Mouse (Mus musculus) intestine, postnatal 0 days (tissue): ENCODE measurements around the gene Klhl36. TPM values are rescaled to one million over a fixed set of nuclear protein-coding genes. Genes with fewer than 3 reads are reported as not detected.

Experiments used
- ATAC-seq: fragments of 200-750 bp; cut with Nextera tagmentation; 2 replicates; pipeline ENCODE4 v1.8.0; 2017; ENCODE audit warnings: mild to moderate bottlenecking, moderate TSS enrichment, moderate library complexity
- H3K27ac ChIP-seq: fragments of 300-500 bp; sonication (generic); 2 replicates; pipeline ENCODE4 v1.5.1; 2014; ENCODE audit warnings: mild to moderate bottlenecking, low read depth, low read length, moderate library complexity
- H3K27me3 ChIP-seq: fragments of 300-500 bp; sonication (generic); replicated peaks from 2 replicates; pipeline ENCODE4 v1.6.1; 2014; ENCODE audit warnings: low read length, mixed read lengths; ENCODE audit not compliant: control insufficient read depth, insufficient read depth
- H3K36me3 ChIP-seq: fragments of 300-500 bp; sonication (generic); 2 replicates; pipeline ENCODE4 v1.6.1; 2014; ENCODE audit warnings: mild to moderate bottlenecking, moderate library complexity; ENCODE audit not compliant: control insufficient read depth, insufficient read depth
- H3K4me1 ChIP-seq: fragments of 300-500 bp; sonication (generic); replicated peaks from 2 replicates; pipeline ENCODE4 v1.6.1; 2014; ENCODE audit warnings: antibody characterized with exemption, low read length, mixed read lengths; ENCODE audit not compliant: control insufficient read depth, insufficient read depth
- H3K4me2 ChIP-seq: fragments of 300-500 bp; sonication (generic); replicated peaks from 2 replicates; pipeline ENCODE4 v1.6.1; 2014; ENCODE audit warnings: low read depth, mild to moderate bottlenecking, moderate library complexity
- H3K4me3 ChIP-seq: fragments of 300-500 bp; sonication (generic); 2 replicates; pipeline ENCODE4 v1.5.1; 2014; ENCODE audit warnings: low read depth, low read length
- H3K9ac ChIP-seq: fragments of 300-500 bp; sonication (generic); 2 replicates; pipeline ENCODE4 v1.6.1; 2014; ENCODE audit warnings: mild to moderate bottlenecking, low read depth, low read length
- H3K9me3 ChIP-seq: fragments of 300-500 bp; sonication (generic); 2 replicates; pipeline ENCODE4 v1.6.1; 2016; ENCODE audit warnings: mixed run types; ENCODE audit not compliant: control insufficient read depth
- CTCF ChIP-seq: sonication (generic); IDR thresholded peaks from 2 replicates; pipeline ENCODE4 v1.5.1; 2016; ENCODE audit warnings: low read depth, mild to moderate bottlenecking, control low read depth, antibody characterized with exemption, moderate library complexity
- WGBS: fragments of 180-500 bp; shearing (Covaris S2); extraction: QIAGEN DNeasy Blood & Tissue Kit; methylation state at CpG from one replicate; pipeline ENCODE4 v1.1.7; 2014; 5-methylcytosine and 5-hydroxymethylcytosine counted together
- polyA plus RNA-seq: library from polyadenylated mRNA; unstranded; fragments of >200 nt; fragmentation: Nextera tagmentation; extraction: Ambion mirVana; gene quantifications from 2 replicates; pipeline ENCODE4 v1.2.1, GENCODE M21; 2015

Klhl36 gene
- polyA plus RNA-seq, 1 experiment from 2014 or later, result 7.4 TPM

DNA sequence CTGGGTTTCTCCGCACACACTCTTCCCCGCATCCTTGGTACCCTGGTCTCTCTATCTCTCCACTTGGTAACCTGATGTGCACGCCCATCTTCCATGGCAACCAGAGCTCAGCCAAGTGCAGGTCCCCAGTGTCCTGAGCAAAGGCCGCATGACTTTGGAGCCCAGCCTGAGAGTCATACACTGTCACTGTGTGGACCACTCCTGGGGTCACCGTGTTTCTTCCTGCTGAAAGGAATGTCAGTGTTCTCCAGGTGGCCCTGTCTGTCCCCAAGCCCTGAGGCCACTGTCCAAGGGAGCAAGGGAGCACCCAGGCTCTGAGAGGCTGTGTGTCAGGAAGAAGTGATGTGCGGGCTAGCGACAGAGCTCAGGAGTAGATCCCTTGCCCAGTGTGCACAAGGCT lies 21.2 kb downstream of the Klhl36 start:
- no peak for TF ChIP-seq CTCF
- Histone ChIP-seq H3K4me1 (no peaks in the 10 kb centered on the region), H3K27ac (no peak overlapping the region), H3K9me3 (no peaks in the 10 kb centered on the region), H3K4me3 (no peak overlapping the region), H3K27me3 (no peaks in the 10 kb centered on the region), H3K4me2 (no peak overlapping the region), H3K36me3 (no peaks in the 10 kb centered on the region; the same call in 1 of the 2 replicates), H3K9ac (no peak overlapping the region)
- no peak for ATAC-seq
- 92% methylated on average over 7 of the region's 7 CpGs for WGBS

DNA sequence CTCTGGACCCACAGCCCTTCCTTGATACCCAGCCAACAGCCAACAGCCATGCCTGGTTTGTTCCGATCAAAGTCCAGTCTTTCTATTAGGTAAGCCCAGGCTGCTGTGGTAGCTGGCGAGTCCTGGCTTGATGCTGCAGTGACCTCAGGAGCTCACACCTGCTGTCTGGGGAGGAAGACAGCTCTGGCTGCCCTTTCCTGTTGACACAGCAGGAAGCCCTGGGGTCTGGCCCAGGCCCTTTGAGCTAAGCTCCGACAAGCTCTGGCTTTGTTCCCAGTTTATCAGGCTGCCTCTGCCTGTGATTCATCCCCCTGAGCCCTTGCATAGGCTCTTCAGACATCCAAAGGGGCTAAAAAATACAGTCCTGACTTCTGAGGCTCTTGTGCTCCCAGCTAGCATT lies 23.5 kb downstream of the Klhl36 start:
- 14% methylated on average over 3 of the region's 3 CpGs for WGBS
- Histone ChIP-seq H3K4me3 (no peak overlapping the region), H3K27ac (no peak overlapping the region), H3K9ac (no peak overlapping the region), H3K27me3 (no peaks in the 10 kb centered on the region), H3K36me3 (no peaks in the 10 kb centered on the region), H3K4me2 (0 out of 2 replicates have a peak overlapping the region, but pooled peaks have one; percentile 1), H3K9me3 (no peaks in the 10 kb centered on the region), H3K4me1 (no peaks in the 10 kb centered on the region)
- TF ChIP-seq CTCF, result no peak
- peak; percentile 87 for ATAC-seq

DNA sequence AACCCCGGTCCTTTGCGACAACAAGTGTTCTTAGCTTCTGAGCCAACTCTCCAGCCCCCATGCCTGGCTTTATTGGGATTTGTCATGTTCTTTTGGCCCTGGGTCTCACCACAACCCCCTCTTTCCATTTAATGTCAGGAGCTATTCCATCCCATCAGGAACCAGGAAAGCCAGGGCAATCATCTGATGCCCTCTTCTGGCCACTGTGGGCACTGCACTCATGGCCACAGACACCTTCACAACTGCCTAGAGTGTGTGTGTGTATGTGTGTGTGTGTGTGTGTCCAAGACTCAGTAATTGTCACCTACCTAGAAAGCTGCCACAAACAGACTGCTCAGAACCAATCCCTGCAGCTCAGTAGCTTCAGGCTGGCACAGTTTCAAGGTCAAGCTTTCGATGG lies 25.1 kb downstream of the Klhl36 start:
- H3K36me3 ChIP-seq, result no peaks in the 10 kb centered on the region
- TF ChIP-seq CTCF, result peak; percentile 90
- no peak overlapping the region for H3K27ac ChIP-seq
- 87% methylated on average over 3 of the region's 3 CpGs for WGBS
- no peaks in the 10 kb centered on the region for H3K9me3 ChIP-seq
- ATAC-seq, result no peak
- no peak overlapping the region for H3K4me3 ChIP-seq
- H3K4me1 ChIP-seq, result no peaks in the 10 kb centered on the region
- no peak overlapping the region for H3K9ac ChIP-seq
- H3K27me3 ChIP-seq, result no peaks in the 10 kb centered on the region
- no peak overlapping the region for H3K4me2 ChIP-seq

DNA sequence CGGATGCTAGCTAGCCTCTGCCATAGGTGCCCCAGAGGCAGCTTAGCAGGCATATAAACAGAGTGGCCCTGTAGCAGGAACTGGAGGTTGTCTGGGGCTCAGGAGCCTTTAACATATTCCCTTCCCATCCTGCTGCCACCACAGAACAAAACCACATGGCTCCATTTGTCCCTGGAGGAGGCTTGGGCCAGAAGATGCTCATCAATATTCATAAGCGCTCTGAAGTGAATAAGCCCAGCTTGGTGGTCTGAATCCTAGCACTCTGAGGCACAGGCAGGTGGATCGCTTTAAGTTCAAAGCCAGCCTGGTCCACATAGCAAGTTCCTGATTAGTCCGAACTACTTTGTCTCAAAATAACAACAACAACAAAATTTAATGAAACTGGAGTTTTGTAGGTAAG lies 25.9 kb downstream of the Klhl36 start:
- no peak for TF ChIP-seq CTCF
- no peaks in the 10 kb centered on the region for H3K36me3 ChIP-seq
- no peak overlapping the region for H3K4me3 ChIP-seq
- no peak overlapping the region for H3K9ac ChIP-seq
- no peak overlapping the region for H3K27ac ChIP-seq
- ATAC-seq, result no peak
- H3K27me3 ChIP-seq, result no peaks in the 10 kb centered on the region
- 83% methylated on average over 4 of the region's 4 CpGs for WGBS
- no peak overlapping the region for H3K4me2 ChIP-seq
- no peaks in the 10 kb centered on the region for H3K9me3 ChIP-seq
- no peaks in the 10 kb centered on the region for H3K4me1 ChIP-seq

DNA sequence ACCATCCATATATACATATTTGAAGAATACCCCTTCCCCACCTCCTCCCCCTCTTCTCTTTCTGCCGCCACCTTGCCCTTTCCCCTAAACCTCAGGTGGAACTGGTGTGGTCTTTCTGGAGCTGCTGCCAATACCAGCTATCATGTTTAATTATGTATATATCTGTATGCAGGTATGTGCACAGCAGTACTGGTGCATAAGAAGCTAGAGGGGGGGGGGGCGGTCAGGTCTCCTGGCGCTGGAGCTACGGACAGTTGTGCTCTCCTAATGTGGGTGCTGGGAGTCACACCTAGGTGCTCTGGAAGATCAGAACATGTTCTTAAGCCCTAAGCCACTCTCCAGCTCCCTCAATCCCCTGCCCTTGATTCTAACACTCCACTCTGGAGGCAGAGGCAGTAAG lies 35.0 kb downstream of the Klhl36 start:
- ATAC-seq, result peak; percentile 33; the same call in 1 of the 2 replicates
- Histone ChIP-seq H3K9ac (no peak overlapping the region), H3K27ac (no peak overlapping the region), H3K4me2 (no peak overlapping the region), H3K4me1 (0 out of 2 replicates have a peak, but pooled peaks cover 4% of the 10 kb centered on the region), H3K4me3 (no peak overlapping the region), H3K36me3 (no peaks in the 10 kb centered on the region), H3K9me3 (no peaks in the 10 kb centered on the region), H3K27me3 (no peaks in the 10 kb centered on the region)
- no peak for TF ChIP-seq CTCF
- WGBS, result 79% methylated on average over 4 of the region's 4 CpGs

DNA sequence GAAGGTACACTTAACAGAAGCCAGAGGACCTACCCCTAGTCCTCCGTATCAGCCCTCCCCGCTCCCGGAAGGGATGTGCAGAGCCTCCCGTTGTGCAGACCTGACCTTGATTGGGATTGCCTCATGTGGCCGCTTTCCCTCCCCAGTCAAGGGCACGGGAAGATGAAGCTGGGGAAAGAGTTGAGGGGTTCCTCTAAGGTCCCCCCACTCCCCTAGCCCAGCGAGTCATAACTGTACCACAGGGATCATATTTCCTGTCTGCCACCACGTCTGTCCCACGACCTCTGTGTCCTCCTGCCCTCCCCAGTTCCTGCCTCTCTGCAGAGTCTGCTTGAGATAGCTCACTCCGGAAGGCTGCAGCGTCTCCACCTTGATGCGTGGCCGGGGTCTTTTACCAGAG lies 35.9 kb downstream of the Klhl36 start:
- peak; percentile 43 for ATAC-seq

DNA sequence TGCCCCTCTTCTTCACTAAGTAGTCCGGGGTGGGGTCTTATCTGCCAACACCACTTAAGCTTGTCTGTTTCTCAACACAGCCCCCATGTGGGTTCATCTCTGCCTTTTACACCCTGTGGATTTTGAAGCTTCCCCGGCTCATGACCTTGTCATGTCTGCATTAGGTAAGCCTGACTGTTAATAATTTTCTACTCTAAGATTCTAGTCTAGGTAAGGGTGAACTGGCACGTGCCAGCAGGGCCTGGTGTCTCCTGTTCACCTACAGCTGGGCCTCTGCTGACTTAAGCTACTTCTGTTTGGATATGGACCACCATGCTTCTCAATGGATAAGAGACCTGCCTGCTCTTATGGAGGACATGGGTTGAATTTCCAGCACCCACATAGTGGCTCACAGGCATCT lies 39.3 kb downstream of the Klhl36 start:
- Histone ChIP-seq H3K27ac (no peak overlapping the region), H3K4me1 (0 out of 2 replicates have a peak, but pooled peaks cover 4% of the 10 kb centered on the region), H3K4me3 (no peak overlapping the region), H3K9me3 (no peaks in the 10 kb centered on the region), H3K36me3 (no peaks in the 10 kb centered on the region), H3K4me2 (no peak overlapping the region), H3K9ac (no peak overlapping the region), H3K27me3 (no peaks in the 10 kb centered on the region)
- whole genome bisulfite sequencing, result 37% methylated on average over 3 of the region's 3 CpGs
- no peak for TF ChIP-seq CTCF
- peak; percentile 39; the same call in 1 of the 2 replicates for ATAC-seq

More for the DNA sequence above, 35.9 kb downstream of the Klhl36 start:
- Histone ChIP-seq H3K27ac (no peak overlapping the region), H3K4me3 (no peak overlapping the region), H3K36me3 (no peaks in the 10 kb centered on the region), H3K9ac (peak overlapping the region; percentile 17; the same call in 1 of the 2 replicates), H3K9me3 (no peaks in the 10 kb centered on the region), H3K4me1 (0 out of 2 replicates have a peak, but pooled peaks cover 4% of the 10 kb centered on the region), H3K4me2 (peak overlapping the region; percentile 30; the same call in 1 of the 2 replicates), H3K27me3 (no peaks in the 10 kb centered on the region)
- TF ChIP-seq CTCF, result no peak
- WGBS, result 20% methylated on average over 13 of the region's 13 CpGs
